Mouse (Mus musculus) spleen, postnatal 14 days (tissue): ENCODE data around the gene Marc2.

Experiments
- DNase-seq, 2 experiments: peaks; one replicate each; pipeline ENCODE4 v3.0.0; 2021 to 2022; ENCODE audit warnings: low spot score in 2 of 2

Marc2 gene

GRCm38 (mm10) chr1:184808418-184809012 is 37.7 kb downstream of the Marc2 start:
- no peak for DNase-seq

- no peak for DNase-seq
These were observed 38.4 kb downstream of the Marc2 start for GRCm38 (mm10) chr1:184807627-184808417.

- DNase-seq, result no peak
These were observed 39.1 kb downstream of the Marc2 start for GRCm38 (mm10) chr1:184807123-184807522.

- no peak for DNase-seq
These were observed 40.5 kb downstream of the Marc2 start for GRCm38 (mm10) chr1:184805749-184806148.

- peak; percentile 60 to 71 for DNase-seq
These were observed 52.9 kb downstream of the Marc2 start for GRCm38 (mm10) chr1:184793163-184793876.

- DNase-seq, result peak in 1 of 2 experiments; percentile 33
These were observed 55.1 kb downstream of the Marc2 start for GRCm38 (mm10) chr1:184791109-184791508.

GRCm38 (mm10) chr1:184786376-184787151 is 59.7 kb downstream of the Marc2 start:
- no peak for DNase-seq

- no peak for DNase-seq
These were observed 62.6 kb downstream of the Marc2 start for GRCm38 (mm10) chr1:184783641-184784040.

- DNase-seq, result no peak
These were observed 64.1 kb downstream of the Marc2 start for GRCm38 (mm10) chr1:184782161-184782513.

- DNase-seq, result no peak
These were observed 64.7 kb downstream of the Marc2 start for GRCm38 (mm10) chr1:184781286-184782160.

GRCm38 (mm10) chr1:184778157-184778556 is 68.1 kb downstream of the Marc2 start:
- DNase-seq, result no peak

- no peak for DNase-seq
These were observed 69.0 kb downstream of the Marc2 start for GRCm38 (mm10) chr1:184777061-184777795.

GRCm38 (mm10) chr1:184775289-184775688 is 71.0 kb downstream of the Marc2 start:
- DNase-seq, result no peak

- DNase-seq, result no peak
These were observed 74.4 kb downstream of the Marc2 start for GRCm38 (mm10) chr1:184771891-184772249.

- DNase-seq, result peak; percentile 48 to 71
These were observed 74.9 kb downstream of the Marc2 start for GRCm38 (mm10) chr1:184771202-184771890.

GRCm38 (mm10) chr1:184763866-184764265 is 82.4 kb downstream of the Marc2 start:
- no peak for DNase-seq
